ENCODE assay signal across 8 mouse cellular contexts in the genomic region with DNA sequence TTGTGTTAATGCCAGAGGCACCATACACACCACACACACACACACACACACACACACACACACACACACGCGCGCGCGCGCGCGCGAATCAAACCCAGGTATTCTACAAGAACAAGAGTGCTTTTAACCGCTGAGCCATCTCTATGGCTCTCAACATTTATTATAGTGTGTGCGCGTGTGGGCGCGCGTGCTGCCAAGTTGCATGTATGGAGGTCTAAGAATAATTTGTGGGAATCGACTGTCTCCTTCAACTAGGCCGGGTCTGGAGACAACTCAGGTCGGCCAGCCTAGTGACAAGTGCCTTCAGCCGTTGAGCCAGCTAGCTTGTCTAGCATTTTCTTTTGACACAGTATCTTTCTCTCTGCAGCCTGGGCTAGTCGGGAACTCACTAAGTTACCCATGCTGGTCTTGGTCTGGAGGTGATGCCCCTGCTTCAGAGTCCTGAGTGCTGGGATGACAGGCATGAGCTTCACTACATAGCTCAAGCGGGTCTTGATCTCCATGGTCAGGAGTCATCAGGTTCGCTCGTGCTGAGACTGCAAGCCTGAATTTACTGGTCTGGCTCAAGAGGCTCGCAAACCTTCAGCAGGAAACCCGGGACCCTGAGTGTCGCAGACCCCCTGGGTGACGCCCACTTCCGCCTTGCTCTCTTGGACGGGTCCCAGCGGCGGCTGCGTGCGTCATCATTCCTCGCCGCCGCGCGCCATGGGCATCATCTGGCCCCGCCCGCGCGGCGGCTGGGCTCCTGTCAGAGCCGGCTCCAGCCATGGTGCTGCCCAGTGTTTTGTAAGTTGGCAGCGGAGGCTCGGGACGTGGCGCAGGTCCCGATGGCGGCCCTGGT. TPM values are rescaled to one million over a fixed set of nuclear protein-coding genes. Genes with fewer than 3 reads are reported as not detected.
DNase-seq lines count a peak whose midpoint lies in the region; ATAC-seq lines count a peak whose summit lies in the region.

A gene (plus strand): TSS at position 709 of the 841 bp plus-strand sequence.

- no peaks in the 10 kb centered on the region for H3K9me3 ChIP-seq in lung, embryonic 16.5 days (ENCODE audit: control insufficient read depth, low read length)

- H3K27ac ChIP-seq in lung, embryonic 16.5 days (ENCODE audit: low read length), result peak within 1 kb of the TSS; percentile 90

- H3K27me3 ChIP-seq in lung, embryonic 16.5 days (ENCODE audit: control insufficient read depth, insufficient read depth, low read depth, low read length), result no peaks in the 10 kb centered on the region

- H3K4me3 ChIP-seq in lung, embryonic 16.5 days (ENCODE audit: low read length), result peak within 1 kb of the TSS; percentile 99

- 1% methylated on average over 50 of the region's 50 CpGs for WGBS in lung, embryonic 16.5 days

- H3K4me2 ChIP-seq in lung, embryonic 16.5 days (ENCODE audit: low read depth, low read length), result peak within 1 kb of the TSS; percentile 90

- ATAC-seq in hematopoietic stem cell, adult 5-6 weeks (replicated peaks in 1 of 2; ENCODE audit: insufficient read depth in 1 of 2, low FRiP score in 2 of 2, low TSS enrichment in 1 of 2, low read depth in 1 of 2, poor library complexity in 2 of 2, severe bottlenecking in 2 of 2), result peak; percentile 87 to 95
- ATAC-seq in lung, embryonic 16.5 days (ENCODE audit: low read depth), result peak; percentile 97

- DNase-seq in MEL-GATA-1-ER (ENCODE audit: extremely low read depth, low read depth), result peak; percentile 62
- peak; percentile 94 for DNase-seq in cerebellum, adult 8-10 months
- peak; percentile 88 for DNase-seq in forelimb bud, embryonic 11.5 days (ENCODE audit: low read depth, low spot score)
- peak; percentile 88 for DNase-seq in layer of hippocampus, adult 9-10 months (ENCODE audit: low spot score)
- peak; percentile 88 for DNase-seq in ovary, postnatal 10 days (ENCODE audit: low spot score)
- DNase-seq in thymus, postnatal 10 days (ENCODE audit: low spot score in 2 of 2), result peak; percentile 80 to 89

- H3K9ac ChIP-seq in lung, embryonic 16.5 days (ENCODE audit: low read length), result peak within 1 kb of the TSS; percentile 96

- no peaks in the 10 kb centered on the region for H3K36me3 ChIP-seq in lung, embryonic 16.5 days (ENCODE audit: control insufficient read depth, insufficient read depth, low read length)

- H3K4me1 ChIP-seq in lung, embryonic 16.5 days (replicated peaks; ENCODE audit: control insufficient read depth, insufficient read depth, low read length), result peaks cover 9% of the 10 kb centered on the region

RNA-seq across cellular contexts. Expression of the gene that starts here (rescaled TPM):
- total RNA-seq in hematopoietic stem cell, adult 5-6 weeks (2017), result 12.9 and 15.4 TPM in 2 replicates
- 15.7 and 16.3 TPM in 2 replicates for polyA plus RNA-seq in lung, embryonic 16.5 days (2015; fragmentation: Nextera tagmentation; extraction: Ambion mirVana)

Comparison
In these comparisons a context has a peak if more than half of its experiments do, and no peak if none do; other contexts are left out.
1. Peak in every context shown above with its lines: DNase-seq, ATAC-seq, H3K4me3 ChIP-seq and H3K27ac ChIP-seq.